Mouse (Mus musculus): Measurements from ENCODE around the gene Filip1l. TPM values are rescaled to one million over a fixed set of nuclear protein-coding genes. Genes with fewer than 3 reads are reported as not detected.

Filip1l gene
- polyA plus RNA-seq, 1 experiment from 2014 or later = 13.0 TPM

- Histone ChIP-seq H3K4me1 (ENCODE audit: control insufficient read depth, insufficient read depth, low read length) (peaks cover 4% of the 10 kb centered on the region; the same call in 1 of the 2 replicates), H3K9ac (ENCODE audit: low read length) (no peak overlapping the region), H3K4me3 (ENCODE audit: low read depth, low read length) (no peak overlapping the region), H3K27me3 (ENCODE audit: control insufficient read depth, insufficient read depth, low read length) (no peaks in the 10 kb centered on the region), H3K36me3 (ENCODE audit: control insufficient read depth, insufficient read depth, low read length) (no peaks in the 10 kb centered on the region), H3K27ac (ENCODE audit: low read depth, low read length) (no peak overlapping the region), H3K9me3 (ENCODE audit: control insufficient read depth, low read length) (no peaks in the 10 kb centered on the region), H3K4me2 (ENCODE audit: low read depth) (no peak overlapping the region)
- DNase-seq (ENCODE audit: low spot score) = no peak
- no peak for ATAC-seq (ENCODE audit: insufficient read depth, low FRiP score, low TSS enrichment)
- WGBS = 91% methylated on average over 3 of the region's 3 CpGs
These were observed 7.9 kb downstream of the Filip1l start for GRCm38 (mm10) chr16:57360785-57361184.

- Histone ChIP-seq H3K36me3 (ENCODE audit: control insufficient read depth, insufficient read depth, low read length) (no peaks in the 10 kb centered on the region), H3K9ac (ENCODE audit: low read length) (no peak overlapping the region; the same call in 1 of the 2 replicates), H3K27me3 (ENCODE audit: control insufficient read depth, insufficient read depth, low read length) (no peaks in the 10 kb centered on the region), H3K4me2 (ENCODE audit: low read depth) (no peak overlapping the region), H3K4me3 (ENCODE audit: low read depth, low read length) (no peak overlapping the region), H3K4me1 (ENCODE audit: control insufficient read depth, insufficient read depth, low read length) (peaks cover 4% of the 10 kb centered on the region; the same call in 1 of the 2 replicates), H3K27ac (ENCODE audit: low read depth, low read length) (no peak overlapping the region), H3K9me3 (ENCODE audit: control insufficient read depth, low read length) (no peaks in the 10 kb centered on the region)
- ATAC-seq (ENCODE audit: insufficient read depth, low FRiP score, low TSS enrichment) (peak; percentile 79), DNase-seq (ENCODE audit: low spot score) (peak; percentile 47)
- WGBS = 39% methylated on average over 18 of the region's 18 CpGs
These were observed 9.9 kb downstream of the Filip1l start for GRCm38 (mm10) chr16:57362679-57363401.

- Histone ChIP-seq H3K4me1 (ENCODE audit: control insufficient read depth, insufficient read depth, low read length) (peaks cover 4% of the 10 kb centered on the region; the same call in 1 of the 2 replicates), H3K27ac (ENCODE audit: low read depth, low read length) (no peak overlapping the region), H3K9ac (ENCODE audit: low read length) (no peak overlapping the region), H3K4me3 (ENCODE audit: low read depth, low read length) (no peak overlapping the region), H3K9me3 (ENCODE audit: control insufficient read depth, low read length) (no peaks in the 10 kb centered on the region), H3K36me3 (ENCODE audit: control insufficient read depth, insufficient read depth, low read length) (no peaks in the 10 kb centered on the region), H3K4me2 (ENCODE audit: low read depth) (no peak overlapping the region), H3K27me3 (ENCODE audit: control insufficient read depth, insufficient read depth, low read length) (no peaks in the 10 kb centered on the region)
- 89% methylated on average over 7 of the region's 7 CpGs for WGBS
- DNase-seq (ENCODE audit: low spot score) (no peak), ATAC-seq (ENCODE audit: insufficient read depth, low FRiP score, low TSS enrichment) (no peak)
These were observed 11.6 kb downstream of the Filip1l start for GRCm38 (mm10) chr16:57364498-57364897.

GRCm38 (mm10) chr16:57366141-57366540 is 13.2 kb downstream of the Filip1l start:
- H3K27ac ChIP-seq (ENCODE audit: low read depth, low read length) = no peak overlapping the region
- no peak for DNase-seq (ENCODE audit: low spot score)
- H3K4me3 ChIP-seq (ENCODE audit: low read depth, low read length) = no peak overlapping the region
- 34% methylated on average over 6 of the region's 6 CpGs for WGBS
- ATAC-seq (ENCODE audit: insufficient read depth, low FRiP score, low TSS enrichment) = no peak
- no peak overlapping the region for H3K4me2 ChIP-seq (ENCODE audit: low read depth)
- H3K36me3 ChIP-seq (ENCODE audit: control insufficient read depth, insufficient read depth, low read length) = no peaks in the 10 kb centered on the region
- H3K27me3 ChIP-seq (ENCODE audit: control insufficient read depth, insufficient read depth, low read length) = no peaks in the 10 kb centered on the region
- no peaks in the 10 kb centered on the region for H3K9me3 ChIP-seq (ENCODE audit: control insufficient read depth, low read length)
- H3K4me1 ChIP-seq (ENCODE audit: control insufficient read depth, insufficient read depth, low read length) = peaks cover 7% of the 10 kb centered on the region; the same call in 1 of the 2 replicates
- H3K9ac ChIP-seq (ENCODE audit: low read length) = no peak overlapping the region

- Histone ChIP-seq H3K9ac (ENCODE audit: low read length) (no peak overlapping the region), H3K27ac (ENCODE audit: low read depth, low read length) (no peak overlapping the region), H3K4me1 (ENCODE audit: control insufficient read depth, insufficient read depth, low read length) (peaks cover 7% of the 10 kb centered on the region; the same call in 1 of the 2 replicates), H3K9me3 (ENCODE audit: control insufficient read depth, low read length) (no peaks in the 10 kb centered on the region), H3K36me3 (ENCODE audit: control insufficient read depth, insufficient read depth, low read length) (no peaks in the 10 kb centered on the region), H3K4me2 (ENCODE audit: low read depth) (no peak overlapping the region), H3K4me3 (ENCODE audit: low read depth, low read length) (no peak overlapping the region), H3K27me3 (ENCODE audit: control insufficient read depth, insufficient read depth, low read length) (no peaks in the 10 kb centered on the region)
- no peak for ATAC-seq (ENCODE audit: insufficient read depth, low FRiP score, low TSS enrichment)
- 55% methylated on average over 18 of the region's 18 CpGs for WGBS
- DNase-seq (ENCODE audit: low spot score) = no peak
These were observed 14.2 kb downstream of the Filip1l start for GRCm38 (mm10) chr16:57366941-57367694.

- Histone ChIP-seq H3K9me3 (ENCODE audit: control insufficient read depth, low read length) (no peaks in the 10 kb centered on the region), H3K36me3 (ENCODE audit: control insufficient read depth, insufficient read depth, low read length) (no peaks in the 10 kb centered on the region), H3K4me3 (ENCODE audit: low read depth, low read length) (no peak overlapping the region), H3K9ac (ENCODE audit: low read length) (no peak overlapping the region), H3K27me3 (ENCODE audit: control insufficient read depth, insufficient read depth, low read length) (no peaks in the 10 kb centered on the region), H3K4me2 (ENCODE audit: low read depth) (no peak overlapping the region), H3K4me1 (ENCODE audit: control insufficient read depth, insufficient read depth, low read length) (0 out of 2 replicates have a peak, but pooled peaks cover 2% of the 10 kb centered on the region), H3K27ac (ENCODE audit: low read depth, low read length) (no peak overlapping the region)
- 79% methylated on average over 8 of the region's 8 CpGs for WGBS
- ATAC-seq (ENCODE audit: insufficient read depth, low FRiP score, low TSS enrichment) (no peak), DNase-seq (ENCODE audit: low spot score) (no peak)
These were observed 17.1 kb downstream of the Filip1l start for GRCm38 (mm10) chr16:57369846-57370496.

- Histone ChIP-seq H3K27me3 (ENCODE audit: control insufficient read depth, insufficient read depth, low read length) (no peaks in the 10 kb centered on the region), H3K4me1 (ENCODE audit: control insufficient read depth, insufficient read depth, low read length) (0 out of 2 replicates have a peak, but pooled peaks cover 2% of the 10 kb centered on the region), H3K9me3 (ENCODE audit: control insufficient read depth, low read length) (no peaks in the 10 kb centered on the region), H3K9ac (ENCODE audit: low read length) (no peak overlapping the region), H3K36me3 (ENCODE audit: control insufficient read depth, insufficient read depth, low read length) (no peaks in the 10 kb centered on the region), H3K4me3 (ENCODE audit: low read depth, low read length) (no peak overlapping the region), H3K4me2 (ENCODE audit: low read depth) (no peak overlapping the region), H3K27ac (ENCODE audit: low read depth, low read length) (no peak overlapping the region)
- no peak for DNase-seq (ENCODE audit: low spot score)
- WGBS = 82% methylated on average over 3 of the region's 3 CpGs
- no peak for ATAC-seq (ENCODE audit: insufficient read depth, low FRiP score, low TSS enrichment)
These were observed 19.3 kb downstream of the Filip1l start for GRCm38 (mm10) chr16:57372156-57372555.

- no peak for ATAC-seq (ENCODE audit: insufficient read depth, low FRiP score, low TSS enrichment)
- Histone ChIP-seq H3K27ac (ENCODE audit: low read depth, low read length) (no peak overlapping the region), H3K4me2 (ENCODE audit: low read depth) (no peak overlapping the region), H3K4me3 (ENCODE audit: low read depth, low read length) (no peak overlapping the region), H3K9ac (ENCODE audit: low read length) (no peak overlapping the region), H3K4me1 (ENCODE audit: control insufficient read depth, insufficient read depth, low read length) (no peaks in the 10 kb centered on the region), H3K9me3 (ENCODE audit: control insufficient read depth, low read length) (no peaks in the 10 kb centered on the region), H3K36me3 (ENCODE audit: control insufficient read depth, insufficient read depth, low read length) (no peaks in the 10 kb centered on the region), H3K27me3 (ENCODE audit: control insufficient read depth, insufficient read depth, low read length) (no peaks in the 10 kb centered on the region)
- 82% methylated on average over 7 of the region's 7 CpGs for WGBS
- DNase-seq (ENCODE audit: low spot score) = no peak
These were observed 22.4 kb downstream of the Filip1l start for GRCm38 (mm10) chr16:57375248-57375837.

Measured in neural tube, embryonic 11.5 days (tissue).